Mouse (Mus musculus): ENCODE measurements around the gene Fam76b. TPM values are rescaled to one million over a fixed set of nuclear protein-coding genes. Genes with fewer than 3 reads are reported as not detected.

Gene Fam76b
- total RNA-seq, 2 experiments from 2014 or later, result 6.9 to 8.6 TPM

Other genes with a start within 250 kb of the Fam76b start
- 10 to 100 TPM; 23.0 to 24.4 TPM for gene Mtmr2, start 79.3 kb upstream of the Fam76b start, total RNA-seq (2021)
- 1 to 10 TPM; 6.9 to 7.5 TPM for gene Cep57, start 609 bp upstream of the Fam76b start, total RNA-seq (2021)